Mouse (Mus musculus) CH12.LX (cell line): Measurements from ENCODE around the gene Patj. TPM values are rescaled to one million over a fixed set of nuclear protein-coding genes. Genes with fewer than 3 reads are reported as not detected.

Experiments used
- DNase-seq: peaks from one replicate; pipeline ENCODE4 v3.0.0-alpha.2; 2013; ENCODE audit errors: extremely low read depth
- H3K27ac ChIP-seq: 2 replicates; pipeline ENCODE4 v1.5.1; 2012; ENCODE audit warnings: low read depth, mild to moderate bottlenecking, control low read depth, moderate library complexity; ENCODE audit not compliant: insufficient read depth
- H3K27me3 ChIP-seq: replicated peaks from 2 replicates; pipeline ENCODE3; 2012; ENCODE audit warnings: inconsistent platforms
- H3K36me3 ChIP-seq, 2 experiments: replicated peaks in 1 of 2; 2 replicates each; pipeline versions ENCODE3 to v1.6.1; 2012; ENCODE audit warnings: inconsistent platforms in 1 of 2, low read length in 1 of 2, mild to moderate bottlenecking in 1 of 2, mixed read lengths in 1 of 2, moderate library complexity in 1 of 2; ENCODE audit not compliant: control insufficient read depth in 1 of 2, insufficient read depth in 1 of 2
- H3K4me1 ChIP-seq, 2 experiments: 2 replicates each; pipeline ENCODE4 v1.6.1; 2012; ENCODE audit warnings: inconsistent platforms in 1 of 2, moderate library complexity in 1 of 2; ENCODE audit not compliant: insufficient read depth in 2 of 2, control insufficient read depth in 1 of 2
- H3K4me2 ChIP-seq: 2 replicates; pipeline ENCODE4 v1.6.1; 2012; ENCODE audit warnings: low read depth, mild to moderate bottlenecking, control low read depth; ENCODE audit not compliant: poor library complexity, insufficient read depth, severe bottlenecking
- H3K4me3 ChIP-seq, 3 experiments: fragments of 150-350 bp in 1 of 3; sonication (generic) in 1 of 3; replicated peaks in 1 of 3; 2 replicates each; pipeline versions ENCODE3 to v1.5.1; 2011 to 2012; ENCODE audit warnings: low read depth in 2 of 3, low read length in 2 of 3, mild to moderate bottlenecking in 2 of 3, moderate library complexity in 2 of 3, control low read depth in 1 of 3, improper control_type of control experiment in 1 of 3, inconsistent platforms in 1 of 3, mixed read lengths in 1 of 3; ENCODE audit not compliant: poor library complexity in 1 of 3
- H3K79me2 ChIP-seq: replicated peaks from 2 replicates; pipeline ENCODE4 v1.6.1; 2012; ENCODE audit warnings: mild to moderate bottlenecking, moderate library complexity; ENCODE audit not compliant: control insufficient read depth, poor library complexity, insufficient read depth, severe bottlenecking; ENCODE audit errors: extremely low read depth
- H3K9ac ChIP-seq: 2 replicates; pipeline ENCODE4 v1.6.1; 2012; ENCODE audit warnings: low read depth, mild to moderate bottlenecking, control low read depth, moderate library complexity; ENCODE audit not compliant: insufficient read depth
- H3K9me3 ChIP-seq: replicated peaks from 2 replicates; pipeline ENCODE3; 2012; ENCODE audit warnings: low read length, inconsistent platforms, mixed read lengths
- CHD1 ChIP-seq: IDR thresholded peaks from 2 replicates; pipeline ENCODE4 v1.6.1; 2012; ENCODE audit warnings: low read depth, low read length, improper control_type of control experiment, inconsistent platforms
- E2F4 ChIP-seq: IDR thresholded peaks from 2 replicates; pipeline ENCODE4 v1.6.1; 2011; ENCODE audit warnings: low read depth, low read length, improper control_type of control experiment; ENCODE audit not compliant: insufficient replicate concordance
- ELF1 ChIP-seq: IDR thresholded peaks from 2 replicates; pipeline ENCODE4 v1.6.1; 2014; ENCODE audit warnings: low read depth, mild to moderate bottlenecking, inconsistent platforms, low read length, improper control_type of control experiment
- JUN ChIP-seq: IDR thresholded peaks from 2 replicates; pipeline ENCODE4 v1.6.1; 2011; ENCODE audit warnings: low read depth, mild to moderate bottlenecking, low read length, improper control_type of control experiment, moderate library complexity; ENCODE audit not compliant: insufficient read depth
- MAZ ChIP-seq: IDR thresholded peaks from 2 replicates; pipeline ENCODE4 v1.6.1; 2012; ENCODE audit warnings: low read depth, mild to moderate bottlenecking, inconsistent platforms, low read length, improper control_type of control experiment, moderate library complexity
- NELFE ChIP-seq: IDR thresholded peaks from 2 replicates; pipeline ENCODE4 v1.6.1; 2011; ENCODE audit warnings: low read depth, low read length, improper control_type of control experiment
- PAX5 ChIP-seq: IDR thresholded peaks from 2 replicates; pipeline ENCODE4 v1.6.1; 2012; ENCODE audit warnings: low read length, inconsistent platforms, mixed read lengths
- POLR2A ChIP-seq: IDR thresholded peaks from 2 replicates; pipeline ENCODE4 v1.6.1; 2011; ENCODE audit warnings: low read depth, mild to moderate bottlenecking, improper control_type of control experiment, low read length
- SMC3 ChIP-seq: IDR thresholded peaks from 2 replicates; pipeline ENCODE4 v1.6.1; 2011; ENCODE audit warnings: low read depth, low read length, improper control_type of control experiment
- TBP ChIP-seq: conservative IDR thresholded peaks from 2 replicates; pipeline ENCODE4 v1.6.1; 2011; ENCODE audit warnings: low read depth, low read length, improper control_type of control experiment
- USF1 ChIP-seq: IDR thresholded peaks from 2 replicates; pipeline ENCODE4 v1.6.1; 2014; ENCODE audit warnings: low read depth, mild to moderate bottlenecking, inconsistent platforms, low read length, improper control_type of control experiment
- USF2 ChIP-seq: conservative IDR thresholded peaks from 2 replicates; pipeline ENCODE4 v1.6.1; 2011; ENCODE audit warnings: low read depth, low read length, improper control_type of control experiment
- ZC3H11A ChIP-seq: IDR thresholded peaks from 2 replicates; pipeline ENCODE4 v1.6.1; 2012; ENCODE audit warnings: low read depth, mild to moderate bottlenecking, inconsistent platforms, low read length, improper control_type of control experiment
- dilution Hi-C: fragments of 300-500 bp; cut with MboI; formaldehyde crosslinking; loops from 2 replicates; pipeline ENCODE4 v1.14.3; 2020; ENCODE audit warnings: low sequenced_read_pairs; ENCODE audit not compliant: extremely low pct_unique_long_range_greater_than_20kb, extremely low pct_ligation_motif_present
- in situ Hi-C: fragments of 300-500 bp; cut with MboI; formaldehyde crosslinking; loops from 3 replicates; pipeline ENCODE4 v1.14.3; 2019; ENCODE audit warnings: low sequenced_read_pairs, low pct_ligation_motif_present, low pct_unique_long_range_greater_than_20kb, mixed read lengths
- polyA plus RNA-seq: library from polyadenylated mRNA; unstranded; fragments of >175 nt; gene quantifications from 2 replicates; pipeline ENCODE4 v1.2.1, GENCODE M21; 2012; ENCODE audit warnings: low read depth; ENCODE audit not compliant: insufficient read length
- total RNA-seq, 2 experiments: library from RNA; depleted of rRNA; stranded (reverse); fragments of 300-350 nt in 1 of 2; fragments of >200 nt in 1 of 2; gene quantifications; 2 replicates each; pipeline ENCODE4 v1.2.3; 2012 to 2014

Gene Patj
- total and polyA plus RNA-seq, 3 experiments, result 1.2 to 6.1 (median 2.0) TPM

GRCm38 (mm10) chr4:98563506-98564195, 168.1 kb downstream of the Patj start:
- Histone ChIP-seq H3K4me1 (no peaks in the 10 kb centered on the region), H3K27me3 (no peaks in the 10 kb centered on the region)
- TF ChIP-seq POLR2A (no peak), MAZ (no peak), E2F4 (no peak)
- TF ChIP-seq, all 38 proteins: peak for 0
- Histone ChIP-seq H3K9me3 (peaks cover 52% of the 10 kb centered on the region), H3K79me2 (no peaks in the 10 kb centered on the region), H3K9ac (no peak overlapping the region), H3K4me3 (no peak overlapping the region), H3K4me2 (no peak overlapping the region), H3K36me3 (no peaks in the 10 kb centered on the region), H3K27ac (no peak overlapping the region)
- in situ Hi-C loops (no loop called here), dilution Hi-C loops (no loop called here)
- no peak for DNase-seq

- in situ Hi-C loops, result no loop called here
- Histone ChIP-seq H3K36me3 (no peaks in the 10 kb centered on the region), H3K27ac (no peak overlapping the region), H3K9me3 (peaks cover 52% of the 10 kb centered on the region), H3K4me1 (no peaks in the 10 kb centered on the region), H3K27me3 (no peaks in the 10 kb centered on the region), H3K79me2 (no peaks in the 10 kb centered on the region), H3K4me3 (no peak overlapping the region), H3K9ac (no peak overlapping the region), H3K4me2 (no peak overlapping the region)
- dilution Hi-C loops, result no loop called here
- TF ChIP-seq ELF1 (no peak), CHD1 (no peak), USF2 (no peak), POLR2A (no peak), ZC3H11A (no peak)
- no peak for DNase-seq
These were observed 168.7 kb downstream of the Patj start for GRCm38 (mm10) chr4:98564196-98564865.

GRCm38 (mm10) chr4:98566741-98567140, 171.2 kb downstream of the Patj start:
- Histone ChIP-seq H3K4me1 (no peaks in the 10 kb centered on the region), H3K9me3 (peaks cover 52% of the 10 kb centered on the region), H3K27ac (no peak overlapping the region), H3K79me2 (no peaks in the 10 kb centered on the region), H3K36me3 (no peaks in the 10 kb centered on the region), H3K9ac (no peak overlapping the region), H3K4me3 (no peak overlapping the region), H3K27me3 (no peaks in the 10 kb centered on the region), H3K4me2 (no peak overlapping the region)
- in situ Hi-C loops, result no loop called here
- no peak for DNase-seq
- dilution Hi-C loops, result no loop called here
- no peak for TF ChIP-seq POLR2A
- TF ChIP-seq E2F4, result no peak
- TF ChIP-seq TBP, result no peak
- TF ChIP-seq USF1, result no peak
- TF ChIP-seq PAX5, result no peak
- TF ChIP-seq NELFE, result no peak
- no peak for TF ChIP-seq JUN
- TF ChIP-seq SMC3, result no peak
